Comparison of ENCODE assay signal across 9 mouse cellular contexts in genomic region chr13:59820114-59820513, GRCm38 (mm10). TPM values are rescaled to one million over a fixed set of nuclear protein-coding genes. Genes with fewer than 3 reads are reported as not detected.
A peak's percentile ranks its signal among the peaks of the same experiment; 100 is the strongest.
DNase-seq lines count a peak whose midpoint lies in the region; ATAC-seq and TF ChIP-seq lines count a peak whose summit lies in the region.
"Had no signal": no experiment of that assay in that cellular context is flagged by ENCODE, and none has a peak within 500 bp of the region (broad histone marks: within the 10 kb centered on the region; RNA-seq: fewer than 3 reads in every experiment).

No protein-coding gene starts in this region.

- peaks cover 32% of the 10 kb centered on the region for H3K36me3 ChIP-seq in heart, adult 2 months (ENCODE audit: control insufficient read depth, insufficient read depth, low read length)
- H3K36me3 ChIP-seq in kidney, embryonic 16.5 days (ENCODE audit: insufficient read depth, low read length): peaks cover 20% of the 10 kb centered on the region
- H3K36me3 ChIP-seq in midbrain, embryonic 14.5 days (ENCODE audit: control insufficient read depth, insufficient read depth, low read length): peaks cover 38% of the 10 kb centered on the region

- no peak for ATAC-seq in kidney, embryonic 16.5 days (ENCODE audit: low FRiP score, low TSS enrichment)
- ATAC-seq in midbrain, embryonic 14.5 days (ENCODE audit: low FRiP score, low TSS enrichment): no peak

- H3K4me3 ChIP-seq in heart, adult 2 months: peak overlapping the region; percentile 75
- H3K4me3 ChIP-seq in kidney, embryonic 16.5 days (ENCODE audit: low read length): peak overlapping the region; percentile 23; the same call in 1 of the 2 replicates
- no peak overlapping the region for H3K4me3 ChIP-seq in midbrain, embryonic 14.5 days (replicated peaks; ENCODE audit: low read depth, low read length)

- WGBS in heart, adult 2 months: 18% methylated on average over 4 of the region's 4 CpGs
- 56% methylated on average over 4 of the region's 4 CpGs for WGBS in kidney, embryonic 16.5 days
- 84% methylated on average over 4 of the region's 4 CpGs for WGBS in midbrain, embryonic 14.5 days

- TF ChIP-seq EP300 in heart, adult 2 months (IDR thresholded peaks at IDR 0.05; ENCODE audit: insufficient read depth, low read depth, low read length): no peak

- intact Hi-C loops in heart, adult 2 months (cut with DNase I): loop anchor here (5.0 to 10.0 kb wide), 2 partner anchors 145 to 233 kb away; partner anchors contain the start of genes Agtpbp1, Golm1 and Naa35
- intact Hi-C loops in left cerebral cortex, postnatal 25 days (cut with DNase I): no loop called here

- peak overlapping the region; percentile 39 for H3K4me2 ChIP-seq in kidney, embryonic 16.5 days (replicated peaks; ENCODE audit: low read depth, low read length)
- peak overlapping the region; percentile 79 for H3K4me2 ChIP-seq in midbrain, embryonic 14.5 days (ENCODE audit: low read length)

- H3K27ac ChIP-seq in heart, adult 2 months: peak overlapping the region; percentile 49
- H3K27ac ChIP-seq in kidney, embryonic 16.5 days (ENCODE audit: low read length): no peak overlapping the region
- H3K27ac ChIP-seq in midbrain, embryonic 14.5 days (replicated peaks; ENCODE audit: low read depth, low read length): no peak overlapping the region

- H3K9me3 ChIP-seq in kidney, embryonic 16.5 days (ENCODE audit: low read length): no peaks in the 10 kb centered on the region
- H3K9me3 ChIP-seq in midbrain, embryonic 14.5 days (ENCODE audit: control insufficient read depth, low read length): no peaks in the 10 kb centered on the region

- no peak for TF ChIP-seq POLR2A in heart, adult 2 months (IDR thresholded peaks at IDR 0.05; ENCODE audit: insufficient read depth, low read depth, low read length)

- peak; percentile 16 for DNase-seq in kidney, adult 18-20 months
- DNase-seq in kidney, postnatal 4 days: no peak
- peak in 1 of 2 experiments; percentile 58 for DNase-seq in heart, adult 2 months
- no peak for DNase-seq in midbrain, embryonic 14.5 days
- DNase-seq in layer of hippocampus, adult 11-12 months (ENCODE audit: low spot score): no peak
- DNase-seq in thymus, postnatal 14 days: no peak
- DNase-seq in left cerebral cortex, postnatal 25 days (ENCODE audit: low spot score in 2 of 2): no peak

- no peaks in the 10 kb centered on the region for H3K27me3 ChIP-seq in heart, adult 2 months (ENCODE audit: control insufficient read depth, insufficient read depth, low read length)
- H3K27me3 ChIP-seq in kidney, embryonic 16.5 days (ENCODE audit: insufficient read depth, low read length): no peaks in the 10 kb centered on the region
- H3K27me3 ChIP-seq in midbrain, embryonic 14.5 days (ENCODE audit: control insufficient read depth, insufficient read depth, low read length): no peaks in the 10 kb centered on the region

- peaks cover 13% of the 10 kb centered on the region for H3K4me1 ChIP-seq in heart, adult 2 months (ENCODE audit: control insufficient read depth, insufficient read depth, low read length)
- H3K4me1 ChIP-seq in kidney, embryonic 16.5 days (ENCODE audit: insufficient read depth, low read length): peaks cover 32% of the 10 kb centered on the region
- H3K4me1 ChIP-seq in midbrain, embryonic 14.5 days (ENCODE audit: control insufficient read depth, insufficient read depth, low read length): peaks cover 33% of the 10 kb centered on the region

- H3K9ac ChIP-seq in heart, adult 2 months (ENCODE audit: low read depth, low read length): no peak overlapping the region
- H3K9ac ChIP-seq in kidney, embryonic 16.5 days (replicated peaks; ENCODE audit: low read length): peak overlapping the region; percentile 41; the same call in 1 of the 2 replicates
- H3K9ac ChIP-seq in midbrain, embryonic 14.5 days (replicated peaks; ENCODE audit: low read length): peak overlapping the region; percentile 37; the same call in 1 of the 2 replicates

- no peak for TF ChIP-seq CTCF in heart, adult 2 months (IDR thresholded peaks at IDR 0.05)

- peaks cover 7% of the 10 kb centered on the region for H3K79me2 ChIP-seq in heart, adult 2 months (replicated peaks; ENCODE audit: control insufficient read depth, insufficient read depth, low read length)

RNA-seq across cellular contexts. Expression of gene Tut7, which starts 2.8 kb away (rescaled TPM):
- 10 to 100 TPM; 41.6 to 45.1 TPM for total RNA-seq in heart, adult 2 months (2021)
- polyA plus RNA-seq in heart, adult 2 months (2012; rRNA removed): 10.3 and 16.3 TPM in 2 replicates
- 43.0 and 47.2 TPM in 2 replicates for polyA plus RNA-seq in kidney, embryonic 16.5 days (2015; fragmentation: Nextera tagmentation; extraction: Ambion mirVana)
- polyA plus RNA-seq in midbrain, embryonic 14.5 days (2014; fragmentation: Nextera tagmentation; extraction: Ambion mirVana): 34.3 and 50.4 TPM in 2 replicates
- total RNA-seq in left cerebral cortex, postnatal 25 days (2021): 10 to 100 TPM; 61.0 to 64.3 TPM

RNA-seq across cellular contexts. Expression of gene Gm49354, which starts 38.1 kb away (rescaled TPM):
- not detected for total RNA-seq in heart, adult 2 months (2021)
- polyA plus RNA-seq in heart, adult 2 months (2012; rRNA removed): not detected in 2 replicates
- polyA plus RNA-seq in kidney, embryonic 16.5 days (2015; fragmentation: Nextera tagmentation; extraction: Ambion mirVana): not detected in 2 replicates
- polyA plus RNA-seq in midbrain, embryonic 14.5 days (2014; fragmentation: Nextera tagmentation; extraction: Ambion mirVana): not detected in 2 replicates
- not detected for total RNA-seq in left cerebral cortex, postnatal 25 days (2021)
- total RNA-seq: heart, postnatal 36 days had no signal

RNA-seq across cellular contexts. Expression of gene Isca1, which starts 50.5 kb away (rescaled TPM):
- 100 to 1,000 TPM; 233 to 239 TPM for total RNA-seq in heart, adult 2 months (2021)
- 326 and 509 TPM in 2 replicates for polyA plus RNA-seq in heart, adult 2 months (2012; rRNA removed)
- polyA plus RNA-seq in kidney, embryonic 16.5 days (2015; fragmentation: Nextera tagmentation; extraction: Ambion mirVana): 142 and 150 TPM in 2 replicates
- 171 and 194 TPM in 2 replicates for polyA plus RNA-seq in midbrain, embryonic 14.5 days (2014; fragmentation: Nextera tagmentation; extraction: Ambion mirVana)
- 100 to 1,000 TPM; 147 to 156 TPM for total RNA-seq in left cerebral cortex, postnatal 25 days (2021)
